Comparison of ENCODE assay signal across 16 mouse cellular contexts in genomic region chr10:44724575-44724974, GRCm38 (mm10).
"Had no signal": no experiment of that assay in that cellular context is flagged by ENCODE, and none has a peak within 500 bp of the region (broad histone marks: within the 10 kb centered on the region; RNA-seq: fewer than 3 reads in every experiment).

No protein-coding gene starts in this region.

- H3K9ac ChIP-seq: neural tube, embryonic 13.5 days; neural tube, embryonic 15.5 days; stomach, embryonic 15.5 days had no signal

- H3K4me3 ChIP-seq: neural tube, embryonic 13.5 days; neural tube, embryonic 15.5 days; stomach, embryonic 15.5 days had no signal

- H3K27me3 ChIP-seq: neural tube, embryonic 13.5 days; neural tube, embryonic 15.5 days; stomach, embryonic 15.5 days had no signal

- H3K9me3 ChIP-seq: neural tube, embryonic 13.5 days; neural tube, embryonic 15.5 days; stomach, embryonic 15.5 days had no signal

- DNase-seq: retina, postnatal 1 day; right cerebral cortex, adult 18-20 months; right cerebral cortex, postnatal 14 days; right cerebral cortex, postnatal 25 days; right cerebral cortex, postnatal 4 days; spleen, adult 18-20 months; thymus, adult 18-20 months; thymus, adult 2 months; thymus, postnatal 14 days; thymus, postnatal 25 days; thymus, postnatal 36 days; thymus, postnatal 4 days had no signal

- H3K27ac ChIP-seq: neural tube, embryonic 13.5 days; neural tube, embryonic 15.5 days; stomach, embryonic 15.5 days; stomach, postnatal 0 days had no signal

- H3K36me3 ChIP-seq: neural tube, embryonic 13.5 days; neural tube, embryonic 15.5 days; stomach, embryonic 15.5 days had no signal

- H3K4me1 ChIP-seq: neural tube, embryonic 13.5 days; neural tube, embryonic 15.5 days; stomach, embryonic 15.5 days had no signal
